Comparison of ENCODE assay signal across 17 mouse cellular contexts in the genomic region with DNA sequence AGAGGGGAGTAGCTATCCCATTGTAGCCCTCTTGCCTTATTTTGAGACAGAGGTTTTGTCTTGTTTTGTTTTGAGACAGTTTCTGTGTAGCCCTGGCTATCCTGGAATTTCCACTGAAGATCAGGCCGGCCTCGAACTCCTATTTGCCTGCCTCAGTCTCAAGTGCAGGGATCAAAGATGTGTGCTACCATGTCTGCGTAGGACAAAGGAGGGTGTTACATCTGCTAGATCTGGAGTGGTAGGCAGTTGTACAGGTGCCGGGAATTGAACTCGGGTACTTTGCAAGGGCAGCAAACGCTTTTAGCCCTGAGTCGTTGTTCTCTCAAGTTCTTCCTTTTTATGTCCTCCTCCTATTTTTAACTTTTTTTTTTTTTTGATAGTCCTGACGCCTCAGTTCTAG.
"Had no signal": no experiment of that assay in that cellular context is flagged by ENCODE, and none has a peak within 500 bp of the region (broad histone marks: within the 10 kb centered on the region; RNA-seq: fewer than 3 reads in every experiment).

No protein-coding gene starts in this region.

- H3K36me3 ChIP-seq: hindbrain, embryonic 15.5 days had no signal

- H3K4me3 ChIP-seq: heart, adult 2 months; heart, embryonic 13.5 days; heart, embryonic 15.5 days; hindbrain, embryonic 13.5 days; hindbrain, embryonic 15.5 days; kidney, embryonic 15.5 days; layer of hippocampus, adult 2 months; limb, embryonic 10.5 days; limb, embryonic 12.5 days had no signal

- DNase-seq: gastrocnemius, postnatal 14 days; gastrocnemius, postnatal 36 days; heart, postnatal 14 days had no signal

- H3K27me3 ChIP-seq: heart, embryonic 13.5 days; heart, embryonic 15.5 days; hindbrain, embryonic 13.5 days; hindbrain, embryonic 15.5 days; kidney, embryonic 15.5 days; limb, embryonic 12.5 days had no signal

- H3K4me2 ChIP-seq: heart, embryonic 11.5 days; heart, embryonic 13.5 days; heart, embryonic 15.5 days; hindbrain, embryonic 13.5 days; hindbrain, embryonic 15.5 days; kidney, embryonic 15.5 days; limb, embryonic 12.5 days had no signal

- H3K27ac ChIP-seq: heart, adult 2 months; heart, embryonic 13.5 days; heart, embryonic 15.5 days; hindbrain, embryonic 13.5 days; hindbrain, embryonic 15.5 days; hindbrain, postnatal 0 days; kidney, embryonic 15.5 days; kidney, postnatal 0 days; limb, embryonic 10.5 days; limb, embryonic 12.5 days; liver, embryonic 14.5 days had no signal

- H3K9ac ChIP-seq: heart, embryonic 13.5 days; heart, embryonic 15.5 days; hindbrain, embryonic 13.5 days; hindbrain, embryonic 15.5 days; kidney, embryonic 15.5 days; limb, embryonic 12.5 days; liver, embryonic 14.5 days had no signal

- H3K9me3 ChIP-seq: heart, embryonic 13.5 days; heart, embryonic 15.5 days; hindbrain, embryonic 13.5 days; hindbrain, embryonic 15.5 days; kidney, embryonic 15.5 days; limb, embryonic 10.5 days; limb, embryonic 12.5 days had no signal

- ATAC-seq: hindbrain, postnatal 0 days; intestine, embryonic 16.5 days had no signal
